In the genomic region with DNA sequence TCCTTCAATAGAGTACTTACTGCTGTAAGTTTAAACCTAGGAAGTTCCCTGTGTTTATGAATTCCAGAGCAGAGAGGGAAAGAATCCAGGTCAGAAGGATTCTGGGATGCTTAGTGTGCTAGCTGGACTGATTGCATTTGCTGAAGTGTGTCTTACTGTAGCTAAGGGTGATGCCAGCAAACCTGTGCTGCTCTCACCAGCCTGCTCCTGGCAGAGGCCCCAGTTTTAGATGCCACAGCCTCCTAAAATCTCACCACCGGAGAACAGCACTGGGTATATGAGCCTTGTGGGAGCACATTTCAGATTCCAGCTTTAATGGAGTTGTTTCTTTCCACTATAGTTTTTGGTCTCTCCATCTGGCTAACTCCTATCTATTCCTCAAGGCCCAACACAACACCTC, we compare ENCODE assay signal across 12 mouse cellular contexts.
"Had no signal": no experiment of that assay in that cellular context is flagged by ENCODE, and none has a peak within 500 bp of the region (broad histone marks: within the 10 kb centered on the region; RNA-seq: fewer than 3 reads in every experiment).

No protein-coding gene starts in this region.

- ATAC-seq: midbrain, embryonic 15.5 days had no signal

- H3K9ac ChIP-seq: limb, embryonic 12.5 days; liver, embryonic 14.5 days; midbrain, embryonic 15.5 days; neural tube, embryonic 13.5 days had no signal

- DNase-seq: kidney, postnatal 25 days; layer of hippocampus, adult 9-11 months; layer of hippocampus, postnatal 36 days; lung, adult 18-20 months; retina, postnatal 1 day; right cerebral cortex, postnatal 14 days; thymus, postnatal 36 days had no signal

- H3K9me3 ChIP-seq: limb, embryonic 12.5 days; midbrain, embryonic 10.5 days; midbrain, embryonic 15.5 days; neural tube, embryonic 13.5 days had no signal

- H3K4me2 ChIP-seq: limb, embryonic 12.5 days; midbrain, embryonic 15.5 days; neural tube, embryonic 13.5 days had no signal

- H3K4me1 ChIP-seq: limb, embryonic 12.5 days; midbrain, embryonic 10.5 days; neural tube, embryonic 13.5 days had no signal

- H3K27ac ChIP-seq: limb, embryonic 12.5 days; liver, embryonic 14.5 days; midbrain, embryonic 10.5 days; midbrain, embryonic 15.5 days; neural tube, embryonic 13.5 days had no signal

- H3K27me3 ChIP-seq: limb, embryonic 12.5 days; midbrain, embryonic 15.5 days; neural tube, embryonic 13.5 days had no signal

- H3K36me3 ChIP-seq: limb, embryonic 12.5 days; midbrain, embryonic 10.5 days; midbrain, embryonic 15.5 days; neural tube, embryonic 13.5 days had no signal

- H3K4me3 ChIP-seq: limb, embryonic 12.5 days; midbrain, embryonic 10.5 days; midbrain, embryonic 15.5 days; neural tube, embryonic 13.5 days had no signal
